Mouse (Mus musculus): ENCODE data around the gene Ankrd31.

Gene Ankrd31

GRCm38 (mm10) chr13:96945748-96946147 is 197.7 kb downstream of the Ankrd31 start:
- no peak for DNase-seq

- DNase-seq: no peak
Measured at GRCm38 (mm10) chr13:96947722-96948121, 199.7 kb downstream of the Ankrd31 start.

GRCm38 (mm10) chr13:96951880-96952279 is 203.8 kb downstream of the Ankrd31 start:
- no peak for DNase-seq

DNA sequence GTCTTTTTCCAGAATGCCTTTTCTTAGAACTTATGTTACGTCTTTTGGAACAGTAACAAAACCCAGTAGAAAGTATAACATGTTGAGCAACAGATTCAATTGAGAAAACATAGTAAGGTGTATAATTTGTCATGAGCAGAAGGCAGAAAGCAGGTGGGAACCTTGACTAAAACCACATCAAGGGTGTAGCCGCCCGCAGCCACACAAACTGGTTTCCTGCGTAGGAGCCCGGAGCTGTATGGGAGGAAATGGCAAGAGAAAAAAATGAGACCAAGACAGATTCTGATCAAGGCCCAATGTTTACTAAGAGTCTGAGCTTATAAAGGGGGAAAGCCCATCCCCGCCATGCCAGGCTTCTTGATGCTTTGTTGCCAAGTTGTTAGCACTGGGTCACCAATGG is 208.4 kb downstream of the Ankrd31 start:
- DNase-seq: no peak

All from cerebellum, postnatal 25 days (tissue).